Mouse (Mus musculus): ENCODE results near the gene Thap7.

DNA sequence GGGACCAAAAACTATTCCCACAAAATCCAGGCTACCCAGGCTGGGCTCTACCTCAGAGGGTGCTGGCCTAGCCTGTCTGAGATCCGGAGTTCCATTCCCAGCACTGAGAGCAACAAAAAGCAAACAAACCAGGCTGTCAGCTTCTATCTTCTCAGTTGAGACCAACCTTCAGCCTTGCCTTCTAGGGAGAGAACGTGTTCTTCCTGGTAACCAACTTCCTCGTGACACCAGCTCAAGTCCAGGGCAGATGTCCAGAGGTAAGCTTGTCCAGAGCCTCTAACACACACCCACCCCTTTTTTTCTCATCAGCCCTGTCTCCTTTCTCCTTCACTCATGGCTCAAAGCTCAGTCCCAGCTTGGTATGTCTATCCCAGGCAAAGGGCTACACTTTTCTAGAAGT is 33.8 kb upstream of the Thap7 start:
- TF ChIP-seq POLR2A (IDR thresholded peaks at IDR 0.05; ENCODE audit: low read depth, low read length) = no peak
- TF ChIP-seq CTCF (conservative IDR thresholded peaks at IDR 0.05; ENCODE audit: insufficient read depth, insufficient read length, low read depth, low read length) = no peak
